Mouse (Mus musculus) spleen, adult 2 months (tissue): ENCODE data around the gene Fkbp3.

Experiments
- CTCF ChIP-seq: fragments of 200-500 bp; IDR thresholded peaks from 2 replicates; pipeline ENCODE4 v1.5.1; 2011; ENCODE audit warnings: mild to moderate bottlenecking, inconsistent platforms; ENCODE audit not compliant: insufficient read depth, insufficient read length, insufficient replicate concordance; ENCODE audit errors: extremely low read depth
- POLR2A ChIP-seq: fragments of 200-500 bp; IDR thresholded peaks from 2 replicates; pipeline ENCODE4 v1.6.1; 2011; ENCODE audit warnings: low read depth, low read length, inconsistent platforms

DNA sequence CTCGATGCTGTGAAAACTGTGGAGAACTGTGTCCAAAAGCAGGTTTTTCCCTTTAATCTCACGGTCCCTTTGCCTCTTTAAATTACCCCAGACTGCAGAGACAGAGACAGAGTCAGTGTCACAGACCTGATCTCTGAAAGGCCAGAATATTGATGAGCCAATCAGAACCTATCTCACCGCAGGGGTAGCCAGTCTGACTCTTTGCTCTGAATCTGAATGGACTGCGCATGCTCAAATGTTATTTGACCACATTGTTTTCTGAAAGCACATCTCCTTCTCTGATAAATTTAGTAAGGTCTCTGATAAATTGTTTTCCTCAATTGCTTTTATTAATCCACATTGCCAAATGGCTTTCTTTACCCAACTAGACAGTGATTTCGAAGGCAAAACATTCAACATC is 45.6 kb upstream of the Fkbp3 start:
- no peak for TF ChIP-seq POLR2A
- TF ChIP-seq CTCF = no peak
